Mouse (Mus musculus) thymus, adult 2 months (tissue): ENCODE results near the gene Hnf4a. TPM values are rescaled to one million over a fixed set of nuclear protein-coding genes. Genes with fewer than 3 reads are reported as not detected.
"Not testable (repeated sequence)": the region's sequence is repeated elsewhere in the genome, so short reads cannot be mapped to it uniquely, and the experiment has no call there.

Source experiments
- DNase-seq: peaks from one replicate; pipeline ENCODE4 v3.0.0; 2021
- H3K27ac ChIP-seq: fragments of 200-500 bp; 2 replicates; pipeline ENCODE4 v1.5.1; 2012; ENCODE audit warnings: low read length, control low read depth; ENCODE audit not compliant: control insufficient read depth, insufficient read depth
- H3K27me3 ChIP-seq: fragments of 200-500 bp; 2 replicates; pipeline ENCODE4 v1.6.1; 2012; ENCODE audit warnings: mild to moderate bottlenecking, low read length, moderate library complexity, mixed read lengths; ENCODE audit not compliant: control insufficient read depth, insufficient read depth
- H3K36me3 ChIP-seq: fragments of 200-500 bp; 2 replicates; pipeline ENCODE4 v1.6.1; 2012; ENCODE audit warnings: mild to moderate bottlenecking, low read length, moderate library complexity; ENCODE audit not compliant: control insufficient read depth, insufficient read depth
- H3K4me1 ChIP-seq: fragments of 200-500 bp; replicated peaks from 2 replicates; pipeline ENCODE4 v1.6.1; 2012; ENCODE audit warnings: low read length; ENCODE audit not compliant: control insufficient read depth, insufficient read depth
- H3K4me3 ChIP-seq: fragments of 200-500 bp; 2 replicates; pipeline ENCODE4 v1.5.1; 2012; ENCODE audit warnings: mild to moderate bottlenecking, low read length, control low read depth, moderate library complexity; ENCODE audit not compliant: control insufficient read depth, insufficient read depth
- CTCF ChIP-seq: fragments of 200-500 bp; IDR thresholded peaks from 2 replicates; pipeline ENCODE4 v1.5.1; 2012; ENCODE audit warnings: mild to moderate bottlenecking, control low read depth, low read length, moderate library complexity, borderline replicate concordance; ENCODE audit not compliant: control insufficient read depth, poor library complexity, insufficient read depth; ENCODE audit errors: extremely low read depth
- POLR2A ChIP-seq: fragments of 200-500 bp; IDR thresholded peaks from 2 replicates; pipeline ENCODE4 v1.6.1; 2012; ENCODE audit warnings: mild to moderate bottlenecking, low read length, control low read depth, moderate library complexity; ENCODE audit not compliant: control insufficient read depth, poor library complexity, insufficient read depth; ENCODE audit errors: extremely low read depth
- WGBS: fragments of 180-500 bp; shearing (Covaris S2); methylation state at CpG from one replicate; pipeline ENCODE4 v1.1.7; 2018; 5-methylcytosine and 5-hydroxymethylcytosine counted together
- polyA plus RNA-seq: library from polyadenylated mRNA; depleted of rRNA; stranded (reverse); fragments of >200 nt; gene quantifications from 2 replicates; pipeline ENCODE4 v1.2.3, GENCODE M21; 2012; rRNA removed

Hnf4a gene
- 0.44 and 0.89 TPM in 2 replicates for polyA plus RNA-seq

DNA sequence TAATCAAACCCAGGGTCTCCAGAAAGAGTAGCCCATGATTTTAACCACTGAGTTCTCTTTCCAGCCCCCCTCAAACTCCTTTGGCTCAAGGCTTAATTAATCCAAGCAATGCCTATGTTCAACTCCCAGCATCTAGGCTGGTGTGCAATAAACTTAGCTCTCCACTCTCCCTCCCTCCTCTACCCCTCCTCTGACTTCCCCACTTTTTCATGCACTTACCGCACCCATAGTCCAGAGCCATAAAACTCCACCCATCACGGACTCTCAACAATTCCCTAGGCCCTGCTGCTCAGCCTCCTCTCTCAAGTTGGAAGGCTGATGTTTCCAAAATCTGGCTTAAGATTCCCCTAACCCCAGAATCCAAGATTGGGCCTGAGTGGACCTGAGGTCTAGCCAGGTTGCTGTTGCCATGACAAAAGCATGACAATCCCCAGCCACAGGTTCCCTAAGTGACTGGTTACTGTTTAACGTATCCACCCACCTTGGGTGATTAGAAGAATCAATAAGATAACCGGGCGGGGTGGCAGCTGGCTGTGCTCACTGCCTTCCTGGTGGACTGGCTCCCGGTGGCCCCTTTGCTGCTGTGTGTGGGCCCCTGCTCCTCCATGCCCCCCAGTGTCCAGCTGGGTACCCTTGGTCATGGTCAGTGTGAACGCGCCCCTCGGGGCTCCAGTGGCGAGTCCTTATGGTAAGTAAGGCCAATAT, at the start of gene Hnf4a:
Gene Hnf4a, plus strand, starts transcription at position 509 of the 705 bp plus-strand sequence.
- no peaks in the 10 kb centered on the region for H3K36me3 ChIP-seq

DNA sequence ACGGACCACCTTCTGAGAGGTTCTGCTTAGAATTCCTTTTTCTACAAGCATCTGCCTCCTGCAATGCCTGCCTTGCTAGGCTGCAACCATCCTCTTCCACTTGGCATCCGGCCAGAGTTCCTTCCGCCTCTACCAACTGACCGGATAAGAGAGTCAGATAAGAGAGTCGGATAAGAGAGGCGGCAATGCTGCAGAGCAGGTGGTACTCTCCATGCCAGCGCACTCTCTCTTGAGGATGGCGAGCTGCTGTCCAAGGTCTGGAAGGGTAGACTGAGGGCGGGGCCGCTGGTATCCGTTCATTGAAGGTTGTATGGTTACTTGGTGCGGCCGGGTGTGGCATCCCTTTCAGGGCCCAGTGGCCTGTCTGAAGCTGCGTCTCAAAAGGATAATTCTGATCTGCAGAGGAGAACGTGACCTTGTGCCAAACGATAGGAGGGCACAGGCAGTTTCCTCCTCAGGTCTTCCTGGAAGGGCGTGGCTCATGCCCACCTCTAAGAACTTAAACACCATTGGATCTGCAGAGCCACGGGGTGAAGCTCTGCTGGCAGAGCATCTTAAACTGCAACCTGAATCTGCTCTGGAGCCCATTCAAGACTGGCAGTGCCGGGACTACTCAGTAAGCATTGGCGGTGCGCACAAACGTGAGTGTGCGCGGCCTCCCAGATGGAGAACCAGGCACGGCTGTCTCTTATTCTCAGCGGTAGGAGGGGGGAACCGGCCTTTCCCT, 47.9 kb upstream of the Hnf4a start:
- no peak overlapping the region for H3K27ac ChIP-seq
- 45% methylated on average over 27 of the region's 27 CpGs for whole genome bisulfite sequencing
- no peak overlapping the region for H3K4me3 ChIP-seq
- H3K4me1 ChIP-seq = no peaks in the 10 kb centered on the region
- no peaks in the 10 kb centered on the region for H3K36me3 ChIP-seq
- no peak for DNase-seq
- no peaks in the 10 kb centered on the region for H3K27me3 ChIP-seq
- TF ChIP-seq CTCF (no peak), POLR2A (no peak)

More for the DNA sequence above, at the start of gene Hnf4a:
- no peak within 1 kb of the TSS for H3K4me3 ChIP-seq
- DNase-seq = no peak
- no peaks in the 10 kb centered on the region for H3K27me3 ChIP-seq
- no peak within 1 kb of the TSS for H3K27ac ChIP-seq
- H3K4me1 ChIP-seq = no peaks in the 10 kb centered on the region
- no peak for TF ChIP-seq POLR2A
- no peak for TF ChIP-seq CTCF
- WGBS = 92% methylated on average over 10 of the region's 10 CpGs

DNA sequence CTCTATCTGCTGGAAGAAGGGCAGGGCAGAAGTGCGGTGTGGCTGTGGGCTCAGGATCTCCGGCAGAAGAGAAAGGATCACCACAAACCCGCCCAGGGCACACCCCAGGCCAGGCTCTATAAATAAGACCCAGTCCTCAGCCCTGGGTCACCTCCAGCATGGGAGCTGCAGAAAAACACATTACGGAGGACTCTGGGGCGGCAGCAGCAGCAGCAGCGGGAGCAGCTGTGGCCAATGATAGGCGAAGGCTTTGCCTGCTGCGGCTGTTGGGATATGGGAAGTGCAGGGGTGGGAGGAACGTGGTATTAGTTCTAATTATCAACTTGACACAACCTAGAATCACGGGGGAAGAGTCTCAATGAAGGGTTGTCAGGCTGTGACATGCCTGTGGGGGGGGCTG, 47.2 kb upstream of the Hnf4a start:
- H3K27me3 ChIP-seq = no peaks in the 10 kb centered on the region
- 52% methylated on average over 10 of the region's 10 CpGs for WGBS
- TF ChIP-seq CTCF (no peak), POLR2A (no peak)
- no peak overlapping the region for H3K4me3 ChIP-seq
- H3K36me3 ChIP-seq = no peaks in the 10 kb centered on the region
- DNase-seq = no peak
- no peak overlapping the region for H3K27ac ChIP-seq
- no peaks in the 10 kb centered on the region for H3K4me1 ChIP-seq

DNA sequence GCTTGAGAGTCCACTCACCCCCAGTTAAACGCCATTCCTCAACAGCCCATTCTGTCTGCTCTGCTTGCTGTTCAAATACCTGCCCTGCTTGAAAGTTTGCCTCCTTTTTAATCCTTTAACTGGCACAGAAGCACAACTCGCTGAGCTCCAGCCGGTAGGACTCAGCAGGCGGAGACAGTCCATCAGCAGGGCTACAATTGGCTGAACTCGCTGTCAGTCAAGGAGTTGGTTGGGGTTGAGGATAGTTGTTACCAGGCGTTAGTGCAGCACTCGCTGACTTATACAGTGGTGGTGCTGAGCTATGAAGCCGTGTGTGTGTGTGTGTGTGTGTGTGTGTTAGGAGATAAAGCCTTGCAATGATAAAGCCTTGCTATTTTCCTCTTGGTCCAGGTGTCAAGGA, 46.0 kb upstream of the Hnf4a start:
- DNase-seq = no peak
- Histone ChIP-seq H3K27me3 (no peaks in the 10 kb centered on the region), H3K4me3 (no peak overlapping the region), H3K36me3 (no peaks in the 10 kb centered on the region), H3K27ac (no peak overlapping the region), H3K4me1 (no peaks in the 10 kb centered on the region)
- WGBS = 94% methylated on average over 8 of the region's 8 CpGs
- TF ChIP-seq CTCF (no peak), POLR2A (no peak)

DNA sequence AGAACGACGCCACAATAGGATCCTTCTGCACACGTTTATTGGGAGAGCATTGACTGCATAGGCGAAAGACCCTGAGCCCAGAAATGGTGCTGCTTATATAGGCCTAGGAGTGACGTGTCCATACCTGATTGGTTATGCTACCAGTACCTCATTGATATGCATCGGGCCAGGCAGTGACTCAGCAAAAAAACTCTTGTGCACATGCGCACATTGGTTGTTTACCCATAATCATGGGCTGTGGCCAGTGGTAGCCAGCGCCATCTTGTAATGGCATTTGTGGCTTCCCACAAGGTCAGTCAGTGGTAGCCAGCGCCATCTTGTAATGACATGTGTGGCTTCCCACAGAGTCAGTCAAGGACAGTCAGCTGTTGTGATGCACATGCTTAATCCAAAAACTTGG, 45.3 kb upstream of the Hnf4a start:
- not testable (repeated sequence) for H3K4me3 ChIP-seq, H3K4me1 ChIP-seq, H3K27me3 ChIP-seq, H3K36me3 ChIP-seq, H3K27ac ChIP-seq, DNase-seq
- WGBS = 89% methylated on average over 9 of the region's 9 CpGs

DNA sequence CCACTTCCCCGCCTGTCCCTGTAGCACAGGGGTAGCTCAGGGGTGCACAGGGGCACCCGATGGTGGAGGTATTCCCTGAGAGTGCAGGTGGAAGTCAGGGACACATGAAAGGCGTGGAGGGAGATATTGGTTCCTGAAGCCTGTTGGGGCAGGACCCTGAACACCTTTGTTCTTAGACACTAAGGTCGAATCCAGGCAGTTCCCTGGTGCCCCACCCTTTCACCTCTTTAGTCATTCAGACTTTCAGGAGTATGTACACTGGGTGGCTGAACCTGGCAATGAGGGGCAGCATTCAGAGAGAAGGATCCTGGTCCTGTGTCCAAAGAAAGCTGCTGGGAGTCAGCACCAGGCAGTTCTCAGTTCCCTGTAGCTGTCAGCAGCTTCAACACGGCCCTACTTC, 44.2 kb upstream of the Hnf4a start:
- H3K27me3 ChIP-seq = no peaks in the 10 kb centered on the region

More for the DNA sequence above, 44.2 kb upstream of the Hnf4a start:
- no peak overlapping the region for H3K27ac ChIP-seq
- no peak for DNase-seq
- 84% methylated on average over 5 of the region's 5 CpGs for WGBS
- H3K36me3 ChIP-seq = no peaks in the 10 kb centered on the region
- TF ChIP-seq CTCF (no peak), POLR2A (no peak)
- H3K4me3 ChIP-seq = no peak overlapping the region
- no peaks in the 10 kb centered on the region for H3K4me1 ChIP-seq
